Mouse (Mus musculus): ENCODE measurements at regions not wholly inside any gene's neighbourhood (a gene's known extent, or its start where the extent isn't known, plus 50 kb on each side); places are given as distances from the start of the nearest gene placed in this dataset.

GRCm38 (mm10) chr15:88483471-88483870, 116.6 kb upstream of the Zdhhc25 start:
- TF ChIP-seq CTCF (IDR thresholded peaks at IDR 0.05; ENCODE audit: extremely low read depth, insufficient read length, insufficient replicate concordance, low read depth, low read length) (no peak), POLR2A (IDR thresholded peaks at IDR 0.05; ENCODE audit: low read depth, low read length) (no peak)

Data from small intestine, adult 2 months (tissue).